Mouse (Mus musculus): ENCODE results near the gene Prss28.

Prss28 gene

GRCm38 (mm10) chr17:25341490-25341889 lies 33.0 kb downstream of the Prss28 start:
- DNase-seq (ENCODE audit: low spot score in 2 of 2) = no peak

- DNase-seq (ENCODE audit: low spot score in 2 of 2) = no peak
Observed at GRCm38 (mm10) chr17:25345462-25345861, 37.0 kb downstream of the Prss28 start, which contains the start of gene Tpsab1. Tpsab1 (minus strand) TSS chr17:25345562.

GRCm38 (mm10) chr17:25361291-25361690 lies 52.8 kb downstream of the Prss28 start:
- no peak for DNase-seq (ENCODE audit: low spot score in 2 of 2)

Measured in urinary bladder, adult 18-20 months (tissue).